Mouse (Mus musculus) layer of hippocampus, postnatal 25 days (tissue): Measurements from ENCODE around the gene 3110018I06Rik. TPM values are rescaled to one million over a fixed set of nuclear protein-coding genes. Genes with fewer than 3 reads are reported as not detected.

Experiments
- DNase-seq, 2 experiments: peaks; one replicate each; pipeline ENCODE4 v3.0.0; 2022; ENCODE audit warnings: mixed read lengths in 2 of 2, low spot score in 1 of 2; ENCODE audit errors: extremely low spot score in 1 of 2
- total RNA-seq, 2 experiments: library from RNA; stranded (reverse); gene quantifications; 2 replicates each; pipeline ENCODE4 v1.2.3; 2021

Gene 3110018I06Rik
- total RNA-seq, result not detected

DNA sequence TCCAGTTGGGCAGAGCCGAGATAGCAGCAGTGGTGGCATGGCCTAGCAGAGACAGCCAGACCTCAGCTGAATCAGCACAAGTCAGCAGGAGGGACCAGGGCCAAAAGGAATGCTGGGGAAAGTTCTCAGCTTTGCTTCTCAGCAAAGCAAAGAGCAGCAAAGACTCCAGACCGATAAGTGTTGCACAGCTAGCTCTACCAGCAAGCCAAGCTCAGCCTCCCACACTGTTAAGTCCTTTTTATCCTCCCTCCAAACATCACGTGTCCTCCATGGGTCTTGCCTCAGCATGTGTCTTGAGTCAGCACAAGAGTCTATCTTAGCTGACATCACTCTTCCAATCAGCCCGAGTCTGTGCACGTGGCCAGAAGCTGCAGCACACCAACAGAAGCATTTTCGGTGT is at the start of gene 3110018I06Rik:
Gene 3110018I06Rik (plus strand): TSS at position 262 of the 400 bp plus-strand sequence.
- DNase-seq, result no peak

DNA sequence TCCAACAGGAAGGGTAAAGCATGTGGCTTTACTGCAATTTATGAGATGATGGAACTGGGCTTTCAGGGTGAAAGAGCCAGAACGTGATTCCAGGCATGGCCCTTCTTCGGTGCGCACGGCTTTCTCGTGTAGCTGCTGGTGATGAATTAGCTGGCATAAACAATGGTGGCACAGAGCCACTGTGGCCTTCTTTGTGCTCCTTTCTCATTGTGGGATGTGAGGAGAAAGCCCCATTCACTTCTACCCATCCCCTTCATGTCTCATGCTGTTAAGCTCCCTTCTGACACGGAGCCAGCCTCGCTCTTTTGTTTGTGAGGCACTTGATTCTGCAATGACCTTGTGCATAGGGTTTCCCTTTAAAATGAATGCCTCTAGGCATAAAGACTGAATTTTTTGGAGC is 43.8 kb upstream of the 3110018I06Rik start:
- DNase-seq, result no peak

DNA sequence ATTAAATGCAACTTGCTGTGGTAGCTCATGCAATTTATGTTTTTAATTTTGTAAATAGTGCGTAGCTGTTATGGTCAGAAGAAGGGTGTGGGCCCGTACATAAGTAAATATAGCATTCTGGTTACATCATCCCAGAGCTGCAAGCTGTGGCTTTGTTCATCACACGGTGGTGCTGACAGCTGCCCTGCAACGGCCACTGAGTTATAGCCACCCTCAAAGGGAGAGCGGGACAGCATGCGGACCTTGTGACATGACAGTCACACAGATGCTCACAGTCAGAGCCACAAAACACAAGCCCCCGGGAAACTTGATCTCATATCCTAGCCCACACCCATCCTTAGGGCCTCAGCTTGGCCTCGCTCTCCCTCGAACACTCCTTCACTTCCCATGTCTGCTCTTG is 30.6 kb upstream of the 3110018I06Rik start:
- no peak for DNase-seq

DNA sequence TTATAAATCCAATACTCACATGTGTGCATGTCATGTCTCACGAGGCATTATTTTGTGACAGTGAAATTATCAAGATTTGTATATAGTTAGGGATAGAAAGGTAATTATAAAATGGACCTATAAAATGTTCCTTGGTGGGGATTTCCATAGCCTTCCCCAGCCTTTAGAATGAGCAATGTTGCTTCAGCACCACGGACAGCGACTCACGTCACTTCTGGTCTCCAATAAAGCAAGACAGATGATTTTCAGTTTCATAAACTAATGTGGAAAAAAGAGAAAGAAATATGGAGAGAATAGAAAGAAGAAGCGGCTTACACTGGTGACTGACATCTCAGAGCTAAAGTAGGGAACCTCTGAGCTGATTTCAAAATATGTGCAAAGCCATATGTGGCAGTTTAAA is 23.7 kb upstream of the 3110018I06Rik start:
- DNase-seq, result peak in 1 of 2 experiments; percentile 43

DNA sequence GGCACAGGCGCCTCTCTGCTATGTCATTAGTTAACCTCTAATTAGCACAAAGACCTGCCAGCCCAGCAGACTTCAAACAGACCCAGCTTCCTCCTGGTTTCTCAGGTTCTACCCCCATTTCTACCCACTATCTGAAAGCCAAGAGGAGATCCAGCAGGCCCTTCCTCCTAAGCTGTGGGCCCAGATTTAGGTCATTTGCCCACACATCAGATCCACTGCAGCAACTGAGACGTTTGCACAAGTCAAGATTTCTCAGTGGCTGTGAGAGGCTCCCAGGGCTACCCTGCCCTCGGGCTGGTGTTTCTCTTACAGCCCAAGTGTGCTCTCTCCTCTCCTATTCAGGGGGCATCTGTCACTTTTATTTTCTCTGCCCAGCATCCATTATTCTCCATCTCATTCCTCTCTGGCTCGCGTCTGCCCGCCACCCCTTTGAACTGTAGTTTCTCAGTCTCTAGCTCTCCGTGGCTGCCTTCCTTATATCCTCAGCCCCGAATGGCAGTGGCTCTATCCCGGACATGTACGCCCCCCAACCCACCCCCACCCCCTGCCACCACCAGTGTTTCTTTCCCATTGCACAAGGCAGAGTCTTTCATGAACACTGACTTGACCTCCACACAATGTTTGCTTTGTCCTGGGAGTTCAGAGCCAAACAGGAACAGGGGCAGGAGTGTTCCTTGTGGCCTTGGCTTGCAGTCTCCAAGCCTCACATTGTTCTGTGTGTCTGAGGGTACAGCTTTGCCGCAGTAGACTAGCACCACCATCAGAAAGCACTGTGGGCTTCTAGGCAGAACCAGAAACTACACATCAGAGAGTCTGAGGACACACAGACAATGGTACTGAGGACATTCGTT is 11.8 kb upstream of the 3110018I06Rik start:
- DNase-seq, result no peak

DNA sequence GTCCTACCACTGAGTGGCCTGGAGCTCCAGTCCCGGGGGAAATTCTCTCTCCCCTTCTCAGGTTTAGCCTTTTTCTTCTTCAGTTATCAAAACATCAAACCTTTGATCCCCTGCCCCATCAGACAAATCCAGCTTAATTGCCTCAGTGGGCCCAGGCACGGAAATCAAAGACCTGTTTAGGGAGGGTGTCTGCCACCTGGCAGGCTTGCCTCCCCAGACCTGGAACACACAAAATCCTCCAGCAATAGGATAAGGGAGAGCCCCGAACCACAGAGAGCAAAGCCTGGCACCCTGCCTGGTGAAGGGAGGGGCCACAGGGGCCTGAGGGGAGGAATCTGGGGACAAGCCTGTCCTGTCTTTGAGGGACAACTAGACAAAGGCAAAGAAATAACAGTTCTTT is 9.1 kb upstream of the 3110018I06Rik start:
- no peak for DNase-seq

DNA sequence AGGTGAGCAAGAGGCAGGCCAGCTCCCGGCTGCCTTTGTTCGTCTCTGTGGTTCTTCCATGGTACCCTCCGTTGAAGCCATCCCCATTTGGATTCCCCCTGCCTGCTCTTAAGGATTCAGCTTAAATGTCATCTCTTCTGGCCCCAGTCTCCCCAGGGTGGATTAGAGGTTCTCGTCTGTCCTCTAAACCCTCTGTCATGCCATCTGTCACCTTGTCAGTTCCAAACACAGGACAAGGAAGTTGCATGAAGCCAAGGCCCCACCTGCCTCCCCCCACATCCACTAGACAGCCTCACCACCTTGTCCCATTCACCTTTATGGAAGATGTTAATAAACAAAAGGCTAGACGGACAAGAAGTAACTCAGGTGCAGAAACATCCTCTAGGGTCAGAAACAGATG is 5.4 kb upstream of the 3110018I06Rik start:
- no peak for DNase-seq

DNA sequence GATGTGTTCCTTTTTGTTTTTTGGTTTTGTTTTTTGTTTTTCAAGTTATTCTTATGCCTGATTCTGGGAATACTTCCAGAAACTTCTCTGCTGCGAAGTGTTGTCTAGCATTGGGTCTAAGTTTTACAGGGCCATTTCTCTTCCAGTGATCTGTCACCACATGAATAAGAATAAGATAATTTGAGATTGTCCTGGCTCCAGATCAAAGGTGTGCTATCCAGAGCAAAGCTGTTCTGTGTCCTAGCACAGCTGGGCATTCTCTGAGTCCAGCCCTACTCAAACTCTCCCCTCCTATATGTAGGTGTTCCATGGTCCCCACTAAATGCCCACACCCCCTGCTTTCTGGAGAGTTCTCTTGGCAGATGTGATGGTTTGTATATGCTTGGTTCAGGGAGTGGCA is 2.9 kb downstream of the 3110018I06Rik start:
- no peak for DNase-seq

DNA sequence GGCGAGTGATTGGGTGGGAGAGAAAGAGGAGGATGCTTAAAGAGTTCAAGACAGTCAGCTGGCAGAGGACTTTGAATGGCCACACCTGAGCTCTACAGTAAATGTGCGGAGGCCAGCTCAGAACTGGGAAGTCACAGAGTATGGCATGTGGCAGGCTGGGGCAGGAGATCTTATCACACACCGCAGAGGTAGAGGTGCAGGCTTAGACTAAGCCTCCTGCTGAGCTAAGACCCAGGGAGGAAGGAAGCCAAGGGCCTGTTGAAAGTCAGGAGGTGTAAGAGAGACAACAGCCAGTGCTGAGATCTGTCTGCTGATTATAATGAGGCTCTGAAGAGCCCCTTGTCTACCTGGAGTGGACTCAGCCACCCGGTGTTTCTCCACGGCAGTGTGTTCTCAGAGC is 8.5 kb downstream of the 3110018I06Rik start:
- no peak for DNase-seq

DNA sequence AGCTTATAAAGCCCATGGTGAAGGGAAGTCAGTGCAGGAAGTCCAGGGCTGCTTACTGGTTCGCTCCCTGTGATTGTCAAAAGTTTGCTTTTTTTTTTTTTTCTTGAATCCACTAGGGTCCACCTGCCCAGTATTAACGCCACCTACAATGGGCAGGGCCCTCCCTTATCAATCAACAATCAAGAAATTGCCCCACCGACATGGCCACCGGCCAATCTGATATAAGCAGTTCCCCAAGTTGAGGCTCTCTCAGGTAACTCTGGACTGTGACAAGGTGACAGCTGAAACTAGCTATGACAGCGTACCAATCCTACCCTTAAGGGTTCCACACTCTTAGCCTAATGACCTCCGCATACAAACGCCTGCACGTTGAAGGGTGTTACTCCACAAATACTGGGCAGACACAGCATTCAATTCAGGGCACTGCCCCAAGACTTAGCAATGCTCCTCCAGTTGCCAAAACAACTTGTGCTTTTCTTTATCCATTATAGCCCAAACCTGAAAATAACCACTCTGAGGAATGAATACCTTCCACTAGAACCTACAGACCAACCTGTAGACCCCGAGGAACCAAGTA is 21.3 kb downstream of the 3110018I06Rik start:
- DNase-seq, result no peak

DNA sequence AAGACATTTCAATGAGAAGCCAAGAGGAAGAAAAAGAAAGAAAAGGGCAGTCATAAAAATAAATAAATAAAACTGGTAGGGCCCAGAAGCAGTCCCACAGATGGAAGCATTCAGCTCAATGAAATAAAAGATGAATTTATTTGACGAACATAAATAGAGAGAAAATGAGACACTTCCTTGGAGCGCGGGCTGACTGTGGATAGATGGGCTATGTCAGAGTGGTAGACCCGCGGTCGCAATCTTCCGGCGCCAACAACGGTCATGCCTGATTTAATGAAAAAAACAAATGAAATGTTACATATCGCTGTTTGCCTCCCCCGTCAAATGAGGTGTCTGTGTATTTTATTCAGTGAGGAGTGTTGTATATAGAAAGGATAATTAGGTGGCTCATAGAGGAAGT is 22.7 kb downstream of the 3110018I06Rik start:
- DNase-seq, result no peak

DNA sequence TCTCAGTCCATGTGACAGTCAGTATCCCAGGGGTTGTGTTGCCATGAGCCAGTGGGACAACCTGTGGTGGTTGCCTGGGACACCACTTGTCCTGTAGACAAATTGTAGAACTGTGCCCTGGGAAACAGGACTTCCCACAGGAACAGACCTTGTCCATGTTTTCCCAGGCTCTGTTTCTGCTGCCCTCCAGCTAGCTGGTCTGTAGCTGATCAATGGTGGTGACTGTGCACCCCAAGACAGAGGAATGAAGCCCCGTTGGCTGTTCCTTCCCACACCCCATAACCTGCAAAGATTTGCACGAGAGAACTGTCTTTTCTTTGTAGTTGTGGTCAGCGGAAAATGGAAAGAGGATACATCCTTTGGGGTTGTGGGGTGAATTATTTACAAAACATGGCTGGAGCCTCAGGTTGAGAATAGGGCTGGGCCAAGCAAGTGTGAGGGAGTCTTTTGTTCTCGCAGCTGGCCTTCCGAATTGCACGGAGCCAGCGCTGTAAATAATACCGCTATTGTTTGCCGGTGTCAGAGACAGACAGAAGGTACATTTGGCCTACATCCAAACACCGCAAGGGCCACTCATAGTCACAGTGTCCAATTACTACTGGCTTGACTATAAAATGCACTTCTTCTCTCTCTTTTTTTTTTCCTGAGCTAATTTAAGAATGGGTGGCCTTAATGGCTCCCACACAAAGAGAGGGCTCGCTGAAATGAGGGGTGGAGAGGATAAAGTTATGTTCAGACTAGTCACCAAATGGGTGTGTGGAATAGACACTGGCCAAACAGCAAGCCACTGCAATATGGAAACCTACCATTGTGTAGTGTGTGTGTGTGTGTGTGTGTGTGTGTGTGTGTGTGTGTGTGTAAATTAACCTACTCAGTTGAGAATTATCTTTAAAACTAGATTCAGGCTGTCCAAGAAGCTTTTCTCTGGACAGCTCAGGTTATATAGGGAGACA is 28.1 kb downstream of the 3110018I06Rik start:
- DNase-seq, result no peak

DNA sequence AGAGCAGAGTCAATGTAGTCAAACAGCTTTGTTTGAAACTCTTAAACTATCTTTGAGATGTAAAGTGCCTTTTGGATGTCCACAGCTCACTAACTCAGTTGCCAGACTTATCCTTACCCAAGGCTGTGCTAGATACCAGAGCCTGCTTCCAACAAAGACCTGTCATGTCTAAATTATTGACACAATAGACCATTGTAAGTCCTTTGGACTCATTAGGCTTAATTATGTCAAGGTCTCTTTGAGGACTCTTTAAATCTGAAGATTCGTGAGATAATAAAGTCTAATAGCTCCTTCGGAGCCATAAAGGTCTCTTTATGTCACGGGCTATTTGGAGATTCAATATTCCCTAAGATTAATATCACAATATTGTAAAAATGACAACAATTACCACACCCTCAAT is 32.5 kb downstream of the 3110018I06Rik start:
- no peak for DNase-seq

DNA sequence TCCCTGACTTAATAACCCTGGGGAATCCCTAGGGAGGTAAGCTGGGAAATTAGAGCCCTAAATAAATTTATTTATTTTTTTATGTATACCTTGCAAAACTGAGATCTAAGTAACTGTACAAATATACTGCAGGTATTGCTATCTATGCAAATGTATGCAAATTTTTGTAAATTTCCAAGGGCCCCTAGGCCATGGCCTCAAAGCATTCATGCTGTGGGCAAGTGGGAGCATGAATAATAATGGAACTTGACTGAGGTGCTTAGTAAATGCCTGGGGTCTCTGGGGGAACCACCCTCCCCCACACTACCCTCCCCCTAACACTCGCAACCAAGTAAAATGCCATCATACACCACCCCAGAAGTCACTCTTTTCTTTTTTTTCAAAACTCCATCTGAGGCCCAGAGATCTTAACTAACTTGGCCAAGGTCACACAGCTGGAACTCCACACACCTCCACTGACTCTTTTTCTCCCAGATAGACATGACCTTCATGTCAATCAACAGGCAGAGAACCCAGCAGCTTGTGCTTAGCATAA is 40.0 kb downstream of the 3110018I06Rik start:
- DNase-seq, result no peak

DNA sequence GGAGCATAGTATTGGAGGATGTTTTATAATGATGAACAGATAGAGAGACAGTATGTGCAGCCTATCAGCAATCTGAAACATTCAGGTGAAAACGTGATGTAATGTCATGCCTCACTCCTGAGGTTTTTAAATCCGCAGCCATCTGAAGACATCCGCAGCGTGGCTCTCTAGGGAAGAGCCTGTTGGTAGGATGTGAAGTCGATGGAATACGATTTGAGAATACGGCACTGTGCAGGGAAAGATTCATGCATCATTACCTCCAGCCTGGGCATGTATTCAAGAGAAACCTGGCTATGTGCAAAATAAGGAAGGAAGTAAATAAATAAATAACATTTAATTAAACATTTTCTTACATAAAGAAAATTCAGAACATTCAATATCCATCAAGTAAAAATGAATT is 44.4 kb downstream of the 3110018I06Rik start:
- no peak for DNase-seq
